Mouse (Mus musculus) hindbrain, embryonic 13.5 days (tissue): ENCODE results near the gene Zfp219. TPM values are rescaled to one million over a fixed set of nuclear protein-coding genes. Genes with fewer than 3 reads are reported as not detected.

Experiments
- polyA plus RNA-seq: library from polyadenylated mRNA; unstranded; fragments of >200 nt; fragmentation: Nextera tagmentation; extraction: Ambion mirVana; gene quantifications from 2 replicates; pipeline ENCODE4 v1.2.1, GENCODE M21; 2015

Zfp219 gene
- polyA plus RNA-seq, 1 experiment from 2014 or later = 33.1 TPM

Other genes with a start within 250 kb of the Zfp219 start
- not detected in 2 replicates for gene Ang4, start 247.1 kb downstream of the Zfp219 start, polyA plus RNA-seq
- not detected in 2 replicates for gene AY358078, start 220.7 kb downstream of the Zfp219 start, polyA plus RNA-seq
- not detected in 2 replicates for gene Ear6, start 167.0 kb downstream of the Zfp219 start, polyA plus RNA-seq
- 82.5 and 86.0 TPM in 2 replicates for gene Mettl17, start 135.9 kb downstream of the Zfp219 start, polyA plus RNA-seq
- gene Slc39a2, start 127.8 kb downstream of the Zfp219 start, polyA plus RNA-seq = 1.7 and 1.8 TPM in 2 replicates
- 108 and 144 TPM in 2 replicates for gene Ndrg2, start 106.6 kb downstream of the Zfp219 start, polyA plus RNA-seq
- gene Tppp2, start 102.3 kb downstream of the Zfp219 start, polyA plus RNA-seq = not detected in 2 replicates
- gene Rnase13, start 98.0 kb downstream of the Zfp219 start, polyA plus RNA-seq = not detected in 2 replicates
- gene Arhgef40, start 36.0 kb downstream of the Zfp219 start, polyA plus RNA-seq = 76.8 and 83.1 TPM in 2 replicates
- gene Tmem253, start 5.1 kb downstream of the Zfp219 start, polyA plus RNA-seq = 0.79 and 0.84 TPM in 2 replicates
- not detected in 2 replicates for gene Olfr221, start 21.7 kb upstream of the Zfp219 start, polyA plus RNA-seq
- 623 and 652 TPM in 2 replicates for gene Hnrnpc, start 83.3 kb upstream of the Zfp219 start, polyA plus RNA-seq
- gene Rpgrip1, start 90.0 kb upstream of the Zfp219 start, polyA plus RNA-seq = 51.5 and 54.6 TPM in 2 replicates
- 55.0 and 57.1 TPM in 2 replicates for gene Supt16, start 176.7 kb upstream of the Zfp219 start, polyA plus RNA-seq
- gene Chd8, start 237.0 kb upstream of the Zfp219 start, polyA plus RNA-seq = 42.4 and 43.8 TPM in 2 replicates